Mouse (Mus musculus): ENCODE measurements at regions not wholly inside any gene's neighbourhood (a gene's known extent, or its start where the extent isn't known, plus 50 kb on each side); places are given as distances from the start of the nearest gene placed in this dataset.

- DNase-seq: no peak
These were observed 133.2 kb downstream of the Klf5 start for GRCm38 (mm10) chr14:99431697-99432096.

GRCm38 (mm10) chr14:99434645-99435044 is 136.2 kb downstream of the Klf5 start:
- no peak for DNase-seq

DNA sequence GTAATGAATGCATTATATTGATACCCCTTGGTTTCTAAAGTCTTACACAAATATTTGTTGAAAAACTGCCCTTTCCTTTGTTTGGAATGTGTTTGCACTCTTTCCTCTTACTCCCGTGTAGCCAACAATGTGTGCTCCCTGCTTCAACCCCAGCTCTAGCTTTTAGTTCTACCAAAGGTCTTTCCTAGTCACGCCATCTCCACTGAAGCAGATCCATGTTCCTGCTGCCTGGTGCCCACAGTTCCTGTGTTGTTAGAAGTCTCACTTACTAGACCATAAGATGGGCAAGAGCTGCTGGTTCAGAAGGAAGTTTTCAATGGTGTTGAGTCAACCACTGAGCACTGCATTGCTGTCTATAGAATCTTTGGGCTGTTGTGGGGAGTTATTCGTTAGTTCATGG is 137.0 kb downstream of the Klf5 start:
- DNase-seq: no peak

DNA sequence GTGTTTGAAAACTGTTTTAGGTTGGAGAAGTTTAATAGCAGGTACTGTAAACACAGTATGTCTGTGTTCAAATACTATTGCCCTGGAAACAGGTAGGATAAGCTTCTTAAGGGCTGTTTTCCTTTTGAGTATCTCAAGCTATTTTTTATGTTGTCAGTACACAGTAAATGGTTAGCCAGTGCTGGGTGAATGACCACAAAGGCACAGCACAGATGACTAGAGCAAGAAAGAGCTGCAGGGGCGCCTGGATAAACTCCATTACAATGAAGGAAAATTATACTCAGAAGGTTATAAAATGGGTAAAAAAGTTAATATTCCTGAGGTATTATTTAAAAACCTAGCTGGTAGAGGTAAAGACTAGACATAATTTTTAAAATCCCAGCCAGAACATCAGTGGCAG is 137.6 kb downstream of the Klf5 start:
- DNase-seq: peak; percentile 11

DNA sequence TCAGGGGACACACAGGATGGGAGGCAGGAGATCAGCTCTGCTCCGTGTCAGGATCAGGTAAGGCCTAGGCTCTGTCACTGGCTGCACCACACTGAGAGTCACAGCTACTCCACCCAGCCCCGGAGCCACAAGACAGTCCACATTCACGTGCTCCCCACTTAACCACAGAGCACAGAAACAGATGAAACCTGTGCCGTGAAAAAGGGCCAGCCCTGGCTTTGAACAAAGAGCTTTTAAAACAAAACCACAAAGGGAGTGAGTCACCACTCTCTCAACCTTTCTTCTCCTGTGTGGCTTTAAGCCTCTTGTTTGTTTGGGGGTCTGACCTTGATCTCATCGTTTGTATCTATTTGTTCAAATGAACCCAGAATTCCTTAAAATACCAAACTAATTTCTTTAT is 150.6 kb downstream of the Klf5 start:
- DNase-seq: no peak

DNA sequence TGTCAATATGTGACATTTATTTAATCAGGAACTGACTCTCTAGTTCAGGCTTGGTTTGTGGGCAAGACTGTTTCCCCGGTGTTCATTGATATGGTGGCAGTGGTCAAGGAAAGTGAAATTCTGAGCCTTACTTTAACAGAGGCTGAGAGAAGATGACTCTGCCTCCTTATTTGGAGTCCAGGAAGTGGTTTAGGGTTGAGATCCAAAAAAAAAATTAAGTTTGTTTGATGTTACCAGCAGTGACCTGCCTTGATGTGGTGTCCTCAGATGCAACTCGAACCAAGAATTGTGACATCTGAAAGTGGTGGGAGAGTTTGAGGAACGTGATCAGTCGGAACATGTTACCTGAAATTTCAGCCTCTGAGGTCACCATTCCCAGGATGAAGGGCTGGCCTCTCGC is 151.4 kb downstream of the Klf5 start:
- no peak for DNase-seq

DNA sequence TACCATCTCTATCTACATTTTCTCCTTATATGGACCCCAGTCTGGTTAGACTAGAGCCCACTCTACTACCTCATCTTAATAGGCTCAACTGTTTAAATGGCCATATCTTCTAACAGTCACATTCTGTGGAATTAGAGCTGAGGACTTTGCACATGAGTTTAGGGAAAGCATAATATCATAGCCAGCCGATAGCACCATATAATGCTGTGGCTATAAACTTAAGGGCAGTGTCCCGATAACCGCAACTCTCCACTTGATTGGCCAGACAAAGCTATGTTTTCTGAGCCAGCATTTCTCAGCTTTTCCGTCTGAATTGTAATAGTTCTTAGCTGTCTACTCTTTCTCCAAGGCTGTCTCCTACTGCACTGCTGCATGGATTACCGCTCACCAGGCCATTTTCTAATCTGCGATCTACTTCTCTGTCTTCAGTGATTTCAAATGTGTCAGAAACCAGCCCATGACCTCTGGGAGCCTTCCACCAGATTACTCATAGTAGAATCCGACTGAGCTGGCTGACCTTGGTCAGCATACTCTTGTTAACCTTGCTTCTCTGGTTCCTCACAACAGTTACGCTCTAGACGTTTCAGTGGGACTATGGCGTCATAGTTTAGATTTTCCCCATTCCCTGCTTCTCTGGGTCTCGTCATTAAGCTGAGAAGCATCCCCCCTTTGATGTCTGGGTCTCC is 152.8 kb downstream of the Klf5 start:
- DNase-seq: no peak

DNA sequence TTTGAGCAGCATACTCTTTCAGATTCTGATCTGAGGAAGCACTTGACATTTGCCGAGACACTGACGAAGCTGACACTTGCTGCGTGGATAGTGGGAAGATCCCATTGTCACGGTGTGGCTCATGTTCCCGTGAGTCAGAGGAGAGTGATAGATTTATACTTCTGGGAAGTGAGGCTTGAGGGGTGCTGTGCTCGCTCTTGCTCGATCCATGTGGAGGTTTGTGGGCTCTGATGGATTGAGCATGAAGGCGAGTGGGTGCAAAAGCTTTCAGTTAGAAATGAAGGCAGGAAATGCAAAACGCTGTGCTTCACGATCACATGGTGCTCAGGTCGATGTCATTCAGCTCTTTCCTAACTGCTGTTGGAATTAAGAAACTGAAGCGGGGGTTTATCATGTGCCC is 155.4 kb downstream of the Klf5 start:
- DNase-seq: no peak

GRCm38 (mm10) chr14:99456555-99456954 is 158.1 kb downstream of the Klf5 start:
- DNase-seq: no peak

DNA sequence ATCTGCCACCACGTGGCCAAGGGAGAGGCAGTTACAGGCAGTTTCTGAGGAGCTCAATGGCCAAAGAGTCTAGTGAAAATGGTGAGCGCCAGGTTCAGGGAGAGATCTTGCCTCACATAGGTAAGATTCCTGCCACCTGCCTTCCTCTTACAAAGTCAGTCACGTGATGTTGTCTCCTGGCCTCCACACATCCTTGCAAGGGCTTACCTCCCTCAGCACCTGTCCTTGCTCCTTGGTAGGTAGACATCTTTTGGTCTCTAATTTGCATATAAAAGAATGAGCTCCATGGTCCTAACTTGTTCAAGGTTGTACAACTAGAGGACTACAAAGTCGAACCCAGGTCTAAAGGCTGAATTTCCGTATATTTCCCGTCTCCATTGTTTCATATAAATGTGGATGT is 159.1 kb downstream of the Klf5 start:
- no peak for DNase-seq

GRCm38 (mm10) chr14:99472111-99472510 is 173.6 kb downstream of the Klf5 start:
- no peak for DNase-seq

- no peak for DNase-seq
These were observed 176.8 kb downstream of the Klf5 start for GRCm38 (mm10) chr14:99475271-99475670.

DNA sequence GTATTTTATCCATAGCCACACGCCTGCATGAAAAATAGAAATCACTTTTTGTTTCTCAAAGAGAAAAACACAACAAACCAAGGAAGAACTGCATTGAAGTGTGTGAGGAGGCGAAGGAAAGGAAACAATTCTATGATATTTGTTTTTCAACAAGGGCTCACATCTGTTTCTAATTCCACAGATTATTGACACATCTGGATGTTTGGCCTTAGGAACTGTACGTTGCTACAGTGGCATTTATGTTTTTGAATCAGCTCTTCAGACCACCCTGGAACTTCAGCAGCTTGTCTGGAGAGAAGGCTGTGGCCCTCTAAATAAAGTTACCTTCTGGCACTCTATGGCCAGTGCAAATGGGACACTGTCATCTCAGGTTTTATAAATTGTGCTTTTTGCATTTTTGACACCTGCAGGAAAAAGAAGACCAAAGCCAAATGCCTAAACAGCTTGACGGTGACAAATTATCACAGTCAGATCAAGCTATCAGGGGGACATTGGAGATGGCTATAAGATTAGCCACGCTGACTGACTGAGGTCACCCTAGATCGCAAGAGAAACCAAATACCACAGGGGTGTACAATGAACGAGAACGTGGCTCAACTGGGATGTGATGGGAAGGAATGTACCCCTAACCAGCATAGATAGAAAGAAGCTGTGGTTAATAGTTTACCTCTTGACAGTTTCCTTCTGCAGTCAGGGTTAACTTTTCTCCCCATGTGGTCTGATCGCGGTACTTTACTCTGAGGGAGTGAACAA is 182.0 kb downstream of the Klf5 start:
- DNase-seq: no peak

- DNase-seq: no peak
These were observed 189.5 kb downstream of the Klf5 start for GRCm38 (mm10) chr14:99487981-99488380.

GRCm38 (mm10) chr14:99493197-99493596 is 194.7 kb downstream of the Klf5 start:
- no peak for DNase-seq

DNA sequence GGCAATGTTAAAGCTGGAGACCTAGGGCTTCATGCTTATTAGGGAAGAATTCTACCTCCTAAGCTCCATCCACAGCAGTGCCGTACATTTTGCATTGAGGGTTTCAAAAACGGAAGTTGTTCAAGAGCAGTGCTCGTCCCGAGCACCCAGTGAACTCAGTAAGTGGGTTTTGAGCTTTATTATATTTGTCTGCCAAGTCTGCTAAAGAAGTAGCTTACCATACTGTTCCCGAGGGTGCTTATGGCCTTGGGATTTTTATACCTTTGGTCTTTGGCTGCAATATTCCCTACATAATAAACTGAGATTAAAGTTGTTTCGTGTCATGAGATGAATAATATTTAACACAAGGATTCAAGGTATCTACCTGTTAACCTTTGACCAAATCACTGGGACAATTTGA is 195.2 kb downstream of the Klf5 start:
- no peak for DNase-seq

- no peak for DNase-seq
These were observed 201.2 kb downstream of the Klf5 start for GRCm38 (mm10) chr14:99499502-99500266.

DNA sequence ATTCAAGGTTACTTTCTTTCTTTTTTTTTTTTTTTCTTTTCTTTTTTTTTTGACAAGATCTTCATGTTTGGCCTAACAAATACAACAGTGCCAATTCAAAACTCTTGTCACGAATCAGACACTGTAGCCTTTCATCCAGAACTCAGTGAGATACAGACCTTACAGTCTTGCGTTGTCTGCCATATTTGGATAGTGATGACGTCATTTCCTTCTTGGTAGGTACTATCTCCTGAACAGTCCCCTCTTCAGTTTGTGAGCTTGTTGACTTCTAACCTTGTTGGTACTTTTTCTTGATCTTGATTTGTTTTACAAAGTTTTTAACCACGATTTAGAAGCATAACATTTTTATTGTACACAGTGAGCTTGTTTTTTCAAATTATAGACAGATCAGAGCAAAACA is 206.4 kb downstream of the Klf5 start:
- DNase-seq: no peak

GRCm38 (mm10) chr14:99509696-99510536 is 211.4 kb downstream of the Klf5 start:
- DNase-seq: no peak

DNA sequence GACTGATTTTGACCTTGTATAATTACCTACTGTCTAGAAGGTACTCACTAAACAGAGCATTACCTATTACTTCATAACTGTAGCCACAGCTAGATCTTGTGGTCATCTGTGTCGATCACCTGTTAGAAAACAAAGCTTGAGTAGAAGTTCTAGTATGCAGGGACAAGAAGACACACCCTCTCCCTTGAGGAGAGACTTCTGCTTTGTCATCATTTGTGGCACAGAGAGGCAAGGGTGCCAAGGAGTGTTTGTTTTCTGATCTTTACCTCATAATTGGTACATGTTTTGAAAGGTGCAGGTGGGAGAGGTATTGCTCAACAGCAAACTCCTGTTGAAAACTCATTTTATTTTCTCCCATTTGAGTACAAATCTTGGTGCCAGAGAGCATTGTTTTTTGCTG is 217.0 kb downstream of the Klf5 start:
- no peak for DNase-seq

DNA sequence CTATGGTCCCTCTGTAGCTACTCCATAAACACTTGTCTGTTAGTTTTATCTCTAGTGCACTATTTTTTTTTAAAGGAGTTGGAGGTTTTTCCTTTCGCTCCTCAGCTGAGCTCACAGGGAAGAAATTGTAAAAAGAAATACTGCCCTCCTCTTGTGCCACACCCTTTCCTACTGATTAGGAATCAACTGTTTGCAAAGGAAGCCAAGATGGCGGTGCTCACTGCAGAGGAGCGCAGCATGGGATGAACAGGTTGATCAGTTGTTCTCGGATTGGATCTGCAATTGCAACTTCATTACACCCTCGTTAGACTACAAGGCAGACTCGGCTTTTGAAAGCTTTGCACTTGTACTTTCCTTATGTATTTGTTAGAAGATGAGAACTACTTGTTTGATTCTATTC is 218.2 kb downstream of the Klf5 start:
- no peak for DNase-seq

GRCm38 (mm10) chr14:99520343-99520742 is 221.9 kb downstream of the Klf5 start:
- no peak for DNase-seq

- no peak for DNase-seq
These were observed 223.5 kb downstream of the Klf5 start for GRCm38 (mm10) chr14:99521954-99522523.
